Mouse (Mus musculus): ENCODE data around the gene Abi3bp. TPM values are rescaled to one million over a fixed set of nuclear protein-coding genes. Genes with fewer than 3 reads are reported as not detected.

Abi3bp gene
- total and polyA plus RNA-seq, 3 experiments, result 0.03 TPM; not detected in 2

GRCm38 (mm10) chr16:56716557-56717179 is 239.0 kb downstream of the Abi3bp start:
- peak; percentile 68 for DNase-seq (ENCODE audit: low read depth, low spot score)
- no peak for TF ChIP-seq GABPA (IDR thresholded peaks at IDR 0.05; ENCODE audit: low read depth, low read length)
- 0 out of 2 replicates have a peak, but pooled peaks have one; percentile 16 for TF ChIP-seq BHLHE40 (IDR thresholded peaks at IDR 0.05; ENCODE audit: borderline replicate concordance, low read depth, low read length)
- 0 out of 2 replicates have a peak, but pooled peaks have one; percentile 10 for TF ChIP-seq GATA1 (IDR thresholded peaks at IDR 0.05; ENCODE audit: low read depth, low read length)
- 0 out of 4 replicates have a peak, but pooled peaks of 1 of the 2 experiments have one; percentile 2 for TF ChIP-seq EP300 (IDR thresholded peaks at IDR 0.05; ENCODE audit: low read depth in 1 of 2, low read length in 2 of 2)
- no peak for TF ChIP-seq POLR2A (IDR thresholded peaks at IDR 0.05; ENCODE audit: control insufficient read depth in 1 of 2, insufficient read depth in 1 of 2, low read depth in 1 of 2, low read length in 2 of 2, poor library complexity in 1 of 2)
- no peak for TF ChIP-seq JUND (IDR thresholded peaks at IDR 0.05; ENCODE audit: low read depth, low read length)
- TF ChIP-seq ZKSCAN1 (IDR thresholded peaks at IDR 0.05; ENCODE audit: low read depth, low read length), result no peak
- TF ChIP-seq CHD1 (IDR thresholded peaks at IDR 0.05; ENCODE audit: low read depth, low read length), result 0 out of 2 replicates have a peak, but pooled peaks have one; percentile 29
- no peak for TF ChIP-seq POLR2AphosphoS5 (IDR thresholded peaks at IDR 0.05; ENCODE audit: borderline replicate concordance, low read depth, low read length)
- no peak for TF ChIP-seq TCF12 (IDR thresholded peaks at IDR 0.05; ENCODE audit: low read depth, low read length)
- Histone ChIP-seq H3K9ac (ENCODE audit: control insufficient read depth, low read depth, low read length, poor library complexity, severe bottlenecking) (peak overlapping the region; percentile 96), H3K4me3 (ENCODE audit: control insufficient read depth in 1 of 2, insufficient read depth in 1 of 2, low read depth in 2 of 2, low read length in 2 of 2) (peak overlapping the region; percentile 95), H3K36me3 (ENCODE audit: control insufficient read depth in 1 of 2, insufficient read depth in 2 of 2, low read length in 2 of 2) (peaks cover 11 to 29% of the 10 kb centered on the region in 2 experiments), H3K27ac (ENCODE audit: control insufficient read depth, low read depth, low read length) (peak overlapping the region; percentile 81), H3K4me1 (ENCODE audit: control insufficient read depth in 1 of 2, insufficient read depth in 2 of 2, low read length in 2 of 2) (peaks cover 8 to 16% of the 10 kb centered on the region in 2 experiments), H3K27me3 (ENCODE audit: control insufficient read depth in 1 of 2, insufficient read depth in 2 of 2, low read length in 2 of 2) (no peaks in the 10 kb centered on the region), H3K9me3 (replicated peaks; ENCODE audit: insufficient read depth, low read length) (no peaks in the 10 kb centered on the region), H3K79me2 (ENCODE audit: control insufficient read depth, insufficient read depth, low read length, poor library complexity) (peaks cover 29% of the 10 kb centered on the region)

- Histone ChIP-seq H3K4me1 (ENCODE audit: control insufficient read depth in 1 of 2, insufficient read depth in 2 of 2, low read length in 2 of 2) (peaks cover 8 to 16% of the 10 kb centered on the region in 2 experiments), H3K79me2 (ENCODE audit: control insufficient read depth, insufficient read depth, low read length, poor library complexity) (peaks cover 27% of the 10 kb centered on the region), H3K4me3 (ENCODE audit: control insufficient read depth in 1 of 2, insufficient read depth in 1 of 2, low read depth in 2 of 2, low read length in 2 of 2) (peak within 1 kb of the TSS; percentile 95), H3K27ac (ENCODE audit: control insufficient read depth, low read depth, low read length) (peak within 1 kb of the TSS; percentile 88), H3K9me3 (replicated peaks; ENCODE audit: insufficient read depth, low read length) (no peaks in the 10 kb centered on the region), H3K9ac (ENCODE audit: control insufficient read depth, low read depth, low read length, poor library complexity, severe bottlenecking) (peak within 1 kb of the TSS; percentile 96), H3K27me3 (ENCODE audit: control insufficient read depth in 1 of 2, insufficient read depth in 2 of 2, low read length in 2 of 2) (no peaks in the 10 kb centered on the region), H3K36me3 (ENCODE audit: control insufficient read depth in 1 of 2, insufficient read depth in 2 of 2, low read length in 2 of 2) (peaks cover 6 to 29% of the 10 kb centered on the region in 2 experiments)
- DNase-seq (ENCODE audit: low read depth, low spot score), result peak; percentile 99
- TF ChIP-seq JUND (IDR thresholded peaks at IDR 0.05; ENCODE audit: low read depth, low read length) (no peak), POLR2A (IDR thresholded peaks at IDR 0.05; ENCODE audit: control insufficient read depth in 1 of 2, insufficient read depth in 1 of 2, low read depth in 1 of 2, low read length in 2 of 2, poor library complexity in 1 of 2) (peak; percentile 38 to 89; a peak in 3 of 4 replicates), MAZ (IDR thresholded peaks at IDR 0.05; ENCODE audit: low read depth, low read length) (0 out of 2 replicates have a peak, but pooled peaks have one; percentile 31), POLR2AphosphoS2 (IDR thresholded peaks at IDR 0.05; ENCODE audit: low read length) (peak; percentile 81; the same call in 1 of the 2 replicates), ETS1 (IDR thresholded peaks at IDR 0.05; ENCODE audit: low read depth, low read length) (0 out of 2 replicates have a peak, but pooled peaks have one; percentile 19), NRF1 (IDR thresholded peaks at IDR 0.05; ENCODE audit: insufficient read depth, low read depth, low read length, poor library complexity, severe bottlenecking) (peak; percentile 100; the same call in 1 of the 2 replicates), USF1 (IDR thresholded peaks at IDR 0.05; ENCODE audit: low read depth, low read length) (0 out of 2 replicates have a peak, but pooled peaks have one; percentile 41), ZKSCAN1 (IDR thresholded peaks at IDR 0.05; ENCODE audit: low read depth, low read length) (peak; percentile 50; the same call in 1 of the 2 replicates), CHD2 (IDR thresholded peaks at IDR 0.05; ENCODE audit: low read length) (no peak), SMC3 (IDR thresholded peaks at IDR 0.05; ENCODE audit: low read depth, low read length) (no peak), EP300 (IDR thresholded peaks at IDR 0.05; ENCODE audit: low read depth in 1 of 2, low read length in 2 of 2) (peak in 1 of 2 experiments; percentile 35; a peak in 1 of 4 replicates), TCF12 (IDR thresholded peaks at IDR 0.05; ENCODE audit: low read depth, low read length) (peak; percentile 36; the same call in 1 of the 2 replicates), HCFC1 (IDR thresholded peaks at IDR 0.05; ENCODE audit: low read depth, low read length) (peak; percentile 87), GABPA (IDR thresholded peaks at IDR 0.05; ENCODE audit: low read depth, low read length) (no peak), KAT2A (conservative IDR thresholded peaks at IDR 0.05; ENCODE audit: low read depth, low read length) (peak; percentile 35; the same call in 1 of the 2 replicates), E2F4 (IDR thresholded peaks at IDR 0.05; ENCODE audit: borderline replicate concordance, low read depth, low read length) (0 out of 2 replicates have a peak, but pooled peaks have one; percentile 25), TBP (IDR thresholded peaks at IDR 0.05; ENCODE audit: low read depth, low read length) (peak; percentile 29; the same call in 1 of the 2 replicates), USF2 (IDR thresholded peaks at IDR 0.05; ENCODE audit: borderline replicate concordance in 1 of 2, insufficient read depth in 1 of 2, low read depth in 1 of 2, low read length in 2 of 2) (no peak), ZMIZ1 (IDR thresholded peaks at IDR 0.05; ENCODE audit: low read depth, low read length) (peak; percentile 85), NELFE (IDR thresholded peaks at IDR 0.05; ENCODE audit: low read depth, low read length) (peak; percentile 62)
These were observed 239.8 kb downstream of the Abi3bp start, which contains the start of gene Tfg for GRCm38 (mm10) chr16:56717224-56718200. Gene Tfg, minus strand, starts transcription at chr16:56717450.
